Mouse (Mus musculus): Measurements from ENCODE around the gene Cpne8.

The Cpne8 gene

DNA sequence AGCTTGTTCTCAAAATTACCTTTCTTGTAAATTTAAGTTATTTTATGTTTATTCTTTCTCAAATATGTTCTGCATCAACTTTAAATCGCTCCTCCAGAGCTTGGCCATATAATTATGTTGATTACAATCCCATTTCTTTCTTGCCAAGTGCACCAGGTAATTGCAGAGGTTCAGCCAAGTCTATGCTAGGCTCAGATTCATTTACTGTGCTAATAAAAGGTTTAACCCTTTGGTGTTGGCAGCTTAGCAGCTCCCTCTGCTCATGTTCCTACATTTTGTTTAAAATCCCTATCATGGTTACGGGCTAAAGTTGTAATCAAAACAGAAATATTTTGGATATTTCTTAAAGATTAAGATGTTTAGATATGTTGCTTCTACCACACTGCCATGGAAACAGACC, 216.0 kb downstream of the Cpne8 start:
- DNase-seq = no peak

DNA sequence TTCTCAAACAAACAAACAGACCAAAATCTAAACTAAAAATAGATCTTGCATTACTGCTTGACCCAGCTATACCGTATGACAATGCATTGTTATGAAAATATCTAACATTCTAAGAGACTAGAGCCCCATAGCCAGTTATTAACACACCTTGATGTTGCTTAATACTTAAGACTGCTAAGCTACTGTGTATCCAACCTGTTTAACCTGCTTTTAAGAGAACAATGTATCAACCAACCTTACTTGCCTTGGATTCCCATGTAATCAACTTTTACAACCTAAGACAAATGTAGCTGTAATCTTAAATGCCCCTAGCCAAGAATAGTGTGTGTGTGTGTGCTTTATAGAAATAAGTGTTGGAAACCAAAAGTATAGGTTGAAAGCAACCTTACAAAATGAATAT, 233.2 kb downstream of the Cpne8 start:
- no peak for DNase-seq
